Mouse (Mus musculus) brown adipose tissue, adult 24 weeks (tissue): Measurements from ENCODE around the gene Ss18l1. TPM values are rescaled to one million over a fixed set of nuclear protein-coding genes. Genes with fewer than 3 reads are reported as not detected.

Source experiments
- H3K27ac ChIP-seq: fragments of 200-500 bp; replicated peaks from 2 replicates; pipeline ENCODE4 v1.5.1; 2012; ENCODE audit warnings: low read depth, mild to moderate bottlenecking, low read length
- H3K4me1 ChIP-seq: fragments of 200-500 bp; 2 replicates; pipeline ENCODE4 v1.6.1; 2012; ENCODE audit warnings: low read length, mixed read lengths; ENCODE audit not compliant: control insufficient read depth, insufficient read depth, insufficient read length
- H3K4me3 ChIP-seq: fragments of 200-500 bp; 2 replicates; pipeline ENCODE4 v1.5.1; 2012; ENCODE audit warnings: low read depth, mild to moderate bottlenecking, low read length, moderate library complexity; ENCODE audit not compliant: insufficient read depth
- polyA plus RNA-seq: library from polyadenylated mRNA; stranded (reverse); fragments of >200 nt; gene quantifications from 2 replicates; pipeline ENCODE4 v1.2.4, GENCODE M21; 2012; ENCODE audit not compliant: missing spikeins, insufficient read depth, insufficient read length

The Ss18l1 gene
- polyA plus RNA-seq, 1 experiment, result 1.5 TPM

DNA sequence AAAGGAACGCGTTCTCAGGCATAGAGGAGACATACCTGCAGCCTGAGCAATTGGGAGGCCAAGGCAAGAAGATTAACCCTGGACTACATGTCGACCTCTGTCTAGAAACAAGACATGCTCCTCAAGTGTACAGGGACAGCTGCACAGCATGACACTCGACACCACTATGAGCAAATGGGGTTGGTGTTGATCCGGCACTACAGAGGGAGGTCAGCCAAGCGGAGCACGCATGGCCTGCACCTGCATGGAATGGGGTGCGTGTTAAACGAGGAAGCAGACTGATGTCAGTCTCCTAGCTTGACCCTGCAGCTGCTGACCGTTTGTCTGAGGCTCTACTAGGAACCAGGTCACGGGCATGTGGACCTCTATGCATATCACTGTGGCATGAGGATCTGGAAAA, 48.0 kb downstream of the Ss18l1 start:
- no peak overlapping the region for H3K4me3 ChIP-seq
- no peak overlapping the region for H3K27ac ChIP-seq
- no peaks in the 10 kb centered on the region for H3K4me1 ChIP-seq

DNA sequence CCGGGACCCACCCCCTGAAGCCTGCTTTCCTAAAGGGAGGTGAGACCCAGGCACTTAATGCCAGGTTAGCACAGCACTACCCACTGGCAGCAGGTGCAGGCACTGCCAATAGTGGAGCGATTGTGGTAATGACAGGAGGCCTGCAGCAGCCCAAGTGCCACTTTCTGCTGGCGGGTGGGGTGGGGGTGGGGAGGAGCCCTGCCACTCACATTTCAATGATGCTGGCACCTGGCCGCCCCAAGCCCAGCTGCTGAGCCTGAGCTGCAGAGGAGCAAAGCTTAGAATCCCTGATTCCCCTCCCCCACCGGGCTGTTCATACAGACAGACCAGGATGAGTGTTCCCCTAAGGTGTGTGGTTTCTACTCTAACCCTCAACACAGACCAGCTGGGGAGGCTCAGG, 53.4 kb downstream of the Ss18l1 start:
- Histone ChIP-seq H3K27ac (no peak overlapping the region), H3K4me1 (no peaks in the 10 kb centered on the region), H3K4me3 (no peak overlapping the region)

DNA sequence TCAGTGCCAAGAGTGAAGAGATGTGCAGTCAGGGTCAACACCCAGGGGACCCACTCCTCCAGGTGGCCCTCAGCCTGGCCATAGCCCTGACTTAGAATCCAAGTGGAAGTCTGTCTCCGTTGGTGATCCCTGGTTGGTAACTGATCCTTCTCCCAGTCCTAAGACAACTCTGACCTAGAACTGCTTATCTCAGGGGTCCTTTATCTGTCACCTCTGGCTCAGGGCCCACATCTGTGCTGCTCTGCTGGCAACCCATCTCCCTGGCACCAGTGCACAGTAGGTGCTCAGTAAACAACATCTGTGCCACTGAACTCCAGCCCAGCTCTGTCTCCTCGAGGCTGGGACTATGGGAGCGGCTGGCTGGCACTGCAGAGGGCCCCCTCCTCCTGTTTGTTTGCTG, 55.3 kb downstream of the Ss18l1 start:
- no peaks in the 10 kb centered on the region for H3K4me1 ChIP-seq
- H3K4me3 ChIP-seq, result no peak overlapping the region
- no peak overlapping the region for H3K27ac ChIP-seq

DNA sequence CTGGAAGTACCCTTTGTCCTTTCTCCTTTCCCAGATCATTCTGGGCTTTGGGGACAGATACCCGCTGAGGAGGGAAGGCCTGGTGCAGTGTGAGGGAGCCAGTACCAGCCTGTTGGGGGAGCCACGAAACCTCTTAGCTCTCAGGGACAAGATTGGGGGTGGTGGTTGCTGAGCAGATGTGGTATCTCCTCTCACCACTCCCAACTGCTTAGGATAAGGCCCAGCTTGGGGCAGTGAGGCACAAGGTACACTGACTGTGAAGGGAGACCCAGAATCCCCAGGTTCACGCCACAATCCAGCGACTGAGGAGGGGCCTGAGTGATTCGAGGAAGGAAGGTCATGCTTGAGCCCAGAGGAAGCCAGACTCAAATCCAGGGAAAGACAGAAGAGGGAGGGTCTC, 55.9 kb downstream of the Ss18l1 start:
- H3K4me3 ChIP-seq, result no peak overlapping the region
- no peaks in the 10 kb centered on the region for H3K4me1 ChIP-seq
- H3K27ac ChIP-seq, result no peak overlapping the region

DNA sequence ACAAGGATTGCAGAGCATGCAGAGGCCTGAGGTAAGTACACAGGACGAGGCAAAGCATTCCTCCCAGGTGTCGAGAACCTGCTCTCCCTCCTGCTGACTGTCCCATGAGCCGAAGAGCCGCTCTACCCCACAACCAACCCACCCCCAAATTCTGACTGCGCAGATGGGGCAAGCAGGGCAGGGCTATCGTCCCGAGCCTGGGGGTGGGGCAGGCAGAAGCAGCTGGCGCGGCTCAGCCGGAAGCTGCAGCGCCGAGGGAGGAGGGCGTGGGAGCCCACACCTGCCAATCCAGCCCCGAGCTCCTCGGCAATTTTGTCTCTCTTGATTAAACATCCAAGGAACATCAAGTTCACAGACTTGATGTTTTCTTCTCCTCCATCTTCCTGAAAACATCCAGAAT, 57.2 kb downstream of the Ss18l1 start:
- Histone ChIP-seq H3K4me1 (peaks cover 5% of the 10 kb centered on the region; the same call in 1 of the 2 replicates), H3K27ac (no peak overlapping the region), H3K4me3 (no peak overlapping the region)

DNA sequence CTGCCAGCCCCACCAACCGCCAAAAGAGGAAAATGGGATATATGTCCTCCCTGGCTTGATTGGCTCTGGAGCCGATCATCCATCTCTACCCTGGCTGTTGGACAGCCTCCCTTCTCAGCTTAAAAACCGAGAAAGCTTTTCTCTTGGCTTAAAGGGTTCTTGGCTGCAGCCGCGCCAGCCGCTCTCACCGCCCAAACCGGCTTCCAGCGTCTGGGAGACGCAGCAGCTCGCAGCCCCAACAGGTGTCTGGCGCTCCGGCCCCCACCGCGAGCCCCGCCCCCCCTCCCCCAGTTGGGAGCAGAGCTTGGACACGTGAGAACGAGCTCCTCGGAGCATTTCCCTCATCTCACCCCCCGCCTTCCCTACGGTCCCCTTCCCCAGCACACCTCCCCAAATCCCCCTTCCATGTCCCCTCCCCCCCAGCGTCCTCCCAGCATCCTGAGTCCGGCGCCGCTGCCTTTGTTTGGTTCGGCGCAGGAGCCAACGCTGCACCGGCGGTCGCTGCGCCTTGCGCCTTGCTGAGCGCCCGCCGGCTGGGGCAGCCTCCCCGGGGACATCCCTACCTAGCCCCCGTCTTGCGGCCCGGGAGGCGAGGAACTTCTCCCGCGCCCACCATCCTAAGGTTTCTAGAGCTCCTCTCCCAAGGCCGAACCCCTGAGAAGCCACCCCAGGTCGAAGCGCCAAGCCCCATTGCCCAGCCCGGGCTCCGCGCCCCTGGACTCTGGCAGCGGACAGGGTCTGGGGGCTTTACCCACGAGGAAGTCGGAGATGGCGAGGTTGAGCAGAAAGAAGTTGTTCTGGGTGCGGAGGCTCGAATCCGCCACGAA, 61.1 kb downstream of the Ss18l1 start:
- peaks cover 5% of the 10 kb centered on the region; the same call in 1 of the 2 replicates for H3K4me1 ChIP-seq
- H3K27ac ChIP-seq, result no peak overlapping the region
- peak overlapping the region; percentile 49; the same call in 1 of the 2 replicates for H3K4me3 ChIP-seq

DNA sequence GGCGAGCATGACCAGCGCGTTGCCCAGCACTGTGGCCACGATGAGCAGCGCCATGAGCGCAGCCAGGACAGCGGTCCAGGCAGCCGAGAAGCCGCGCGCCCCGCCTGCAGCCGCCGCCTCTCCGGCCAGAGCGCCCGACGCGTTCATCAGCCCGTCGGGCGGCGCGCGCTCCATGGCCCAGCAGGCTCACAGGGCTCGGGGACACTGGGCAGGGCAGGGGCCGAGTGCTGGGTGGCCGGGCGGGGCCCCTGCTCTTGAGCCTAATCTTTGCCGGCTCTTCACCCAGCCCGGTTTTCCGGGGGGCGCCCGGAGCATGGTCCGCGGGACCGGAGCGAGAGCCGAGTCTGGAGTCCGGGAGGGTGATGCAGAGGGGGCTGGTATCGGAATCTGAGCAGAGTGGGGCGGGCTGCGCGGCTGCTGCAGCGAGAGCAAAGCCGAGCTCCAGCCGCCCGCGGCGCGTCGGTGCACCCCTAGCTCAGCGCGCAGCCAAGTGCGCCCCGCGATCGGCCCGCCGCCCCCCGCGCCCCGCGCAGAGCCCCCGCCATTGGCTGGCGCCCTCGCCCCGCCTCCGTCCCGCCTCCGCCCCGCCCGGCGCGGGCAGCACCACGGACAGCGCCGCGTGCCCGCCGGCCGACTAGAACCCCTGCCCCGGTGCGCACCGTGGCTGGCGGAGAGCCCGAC, 61.8 kb downstream of the Ss18l1 start, which contains the start of gene Hrh3:
Hrh3 (minus strand) TSS at position 511 of the 681 bp plus-strand sequence.
- Histone ChIP-seq H3K27ac (no peak within 1 kb of the TSS), H3K4me1 (peaks cover 5% of the 10 kb centered on the region; the same call in 1 of the 2 replicates), H3K4me3 (peak within 1 kb of the TSS; percentile 49)

DNA sequence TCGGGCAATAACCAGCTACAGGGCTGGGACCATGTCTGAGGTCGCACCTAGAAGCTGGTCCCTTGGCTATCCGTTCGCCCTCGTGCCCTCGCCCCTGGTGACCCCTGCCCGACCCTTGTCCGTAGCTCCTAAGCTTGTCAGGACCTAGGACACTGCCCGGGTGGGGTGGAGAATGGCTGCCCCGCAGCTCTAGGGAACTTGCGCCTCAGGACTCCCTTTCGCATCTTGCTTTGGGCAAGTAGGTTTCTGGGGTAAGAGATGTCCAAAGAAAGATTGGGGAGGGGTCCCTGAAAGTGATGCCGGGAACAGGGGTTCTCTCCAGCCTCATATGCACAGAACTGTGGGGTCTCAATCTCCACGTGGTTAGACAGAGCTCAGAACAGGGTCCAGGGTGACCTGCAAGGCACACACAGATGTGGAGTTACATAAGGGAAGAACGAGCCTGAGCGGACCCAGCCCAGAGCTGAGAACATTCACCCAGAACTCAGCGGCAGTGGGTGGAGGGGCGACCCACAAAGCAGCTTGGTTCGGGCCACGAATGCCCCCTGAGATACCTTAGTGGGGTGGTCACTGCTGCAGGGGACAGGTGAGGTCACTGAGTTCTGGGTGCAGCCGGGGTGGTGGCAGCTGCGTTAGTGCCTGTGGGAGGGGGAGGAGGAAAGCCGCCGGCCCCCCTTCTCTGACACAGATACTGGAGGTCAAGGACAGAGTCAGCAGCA, 62.5 kb downstream of the Ss18l1 start:
- peaks cover 5% of the 10 kb centered on the region; the same call in 1 of the 2 replicates for H3K4me1 ChIP-seq
- no peak overlapping the region for H3K27ac ChIP-seq
- peak overlapping the region; percentile 30; the same call in 1 of the 2 replicates for H3K4me3 ChIP-seq

DNA sequence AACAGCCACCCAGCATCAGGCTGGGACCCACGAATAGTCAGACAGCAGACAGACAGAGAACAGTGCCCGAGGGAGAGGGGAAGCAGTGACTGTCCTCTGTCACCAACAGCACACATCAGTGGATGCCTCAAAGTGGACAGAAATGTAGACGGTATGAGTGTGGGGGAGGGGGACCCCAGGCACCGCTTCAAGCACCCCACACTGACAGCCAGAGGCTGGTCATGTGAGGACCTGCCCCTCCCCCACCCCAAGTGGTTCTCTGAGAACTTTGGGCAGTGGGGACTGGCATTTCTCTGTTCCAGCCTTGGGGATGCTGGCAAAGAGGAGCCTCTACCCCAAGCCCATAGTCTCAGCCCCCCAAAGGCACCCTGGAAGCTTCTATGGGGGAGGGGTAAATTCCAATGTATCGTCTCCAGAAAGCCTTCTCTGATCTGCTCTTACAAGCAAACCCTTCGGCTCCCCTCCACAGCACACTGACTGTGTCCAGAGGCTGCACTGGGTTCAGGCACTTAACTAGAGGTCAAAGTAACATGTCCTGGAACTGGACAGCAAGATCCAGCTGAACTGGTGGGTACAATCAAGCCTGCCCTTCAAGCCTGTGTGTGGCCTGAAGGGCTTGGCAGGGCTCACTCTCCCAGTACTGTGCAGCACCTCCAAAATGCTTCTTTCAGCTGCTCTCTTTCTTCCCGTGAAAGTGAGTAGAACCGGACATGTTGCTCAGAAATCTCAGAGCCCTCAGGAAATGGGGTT, 63.3 kb downstream of the Ss18l1 start:
- Histone ChIP-seq H3K4me1 (peaks cover 5% of the 10 kb centered on the region; the same call in 1 of the 2 replicates), H3K4me3 (no peak overlapping the region), H3K27ac (no peak overlapping the region)

DNA sequence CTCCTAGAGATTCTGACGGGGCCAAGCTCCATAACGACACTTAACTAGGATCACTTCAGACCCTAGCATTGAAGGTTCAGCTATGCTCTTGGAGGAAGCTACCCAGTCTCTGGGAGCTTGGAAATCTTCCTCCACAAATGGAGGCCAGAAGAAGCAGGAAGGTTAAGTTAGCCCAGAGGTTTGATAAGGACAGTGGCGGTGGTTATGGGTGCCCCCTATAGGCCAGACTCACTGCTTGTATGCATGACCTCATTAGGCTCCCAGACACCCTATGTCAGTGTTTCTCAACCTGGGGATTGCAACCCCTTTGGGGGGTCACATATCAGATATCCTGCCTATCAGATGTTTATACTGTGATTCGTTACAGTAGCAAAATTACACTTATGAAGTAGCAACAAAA, 64.8 kb downstream of the Ss18l1 start:
- Histone ChIP-seq H3K4me3 (no peak overlapping the region), H3K27ac (no peak overlapping the region), H3K4me1 (peaks cover 5% of the 10 kb centered on the region; the same call in 1 of the 2 replicates)

DNA sequence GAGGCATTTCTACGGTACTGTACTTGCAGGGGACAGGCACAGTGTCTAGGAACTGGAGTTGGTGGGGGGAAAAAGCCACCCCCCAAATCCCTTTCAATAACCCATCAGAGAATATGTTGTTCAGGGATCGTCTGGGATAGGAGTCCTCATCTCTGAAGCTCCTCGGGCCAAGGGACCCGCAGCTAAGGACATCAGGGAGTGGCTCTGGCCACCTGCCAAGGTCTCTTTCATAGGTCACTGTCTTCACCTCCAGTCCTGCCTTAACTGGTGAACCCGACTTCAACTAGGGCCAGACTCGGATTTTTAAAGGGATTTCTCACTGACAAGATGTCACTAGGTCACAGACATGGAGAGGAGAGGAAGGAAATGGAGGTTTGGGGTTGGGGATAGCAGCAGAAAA, 66.0 kb downstream of the Ss18l1 start:
- Histone ChIP-seq H3K27ac (no peak overlapping the region), H3K4me3 (no peak overlapping the region), H3K4me1 (peaks cover 5% of the 10 kb centered on the region; the same call in 1 of the 2 replicates)

DNA sequence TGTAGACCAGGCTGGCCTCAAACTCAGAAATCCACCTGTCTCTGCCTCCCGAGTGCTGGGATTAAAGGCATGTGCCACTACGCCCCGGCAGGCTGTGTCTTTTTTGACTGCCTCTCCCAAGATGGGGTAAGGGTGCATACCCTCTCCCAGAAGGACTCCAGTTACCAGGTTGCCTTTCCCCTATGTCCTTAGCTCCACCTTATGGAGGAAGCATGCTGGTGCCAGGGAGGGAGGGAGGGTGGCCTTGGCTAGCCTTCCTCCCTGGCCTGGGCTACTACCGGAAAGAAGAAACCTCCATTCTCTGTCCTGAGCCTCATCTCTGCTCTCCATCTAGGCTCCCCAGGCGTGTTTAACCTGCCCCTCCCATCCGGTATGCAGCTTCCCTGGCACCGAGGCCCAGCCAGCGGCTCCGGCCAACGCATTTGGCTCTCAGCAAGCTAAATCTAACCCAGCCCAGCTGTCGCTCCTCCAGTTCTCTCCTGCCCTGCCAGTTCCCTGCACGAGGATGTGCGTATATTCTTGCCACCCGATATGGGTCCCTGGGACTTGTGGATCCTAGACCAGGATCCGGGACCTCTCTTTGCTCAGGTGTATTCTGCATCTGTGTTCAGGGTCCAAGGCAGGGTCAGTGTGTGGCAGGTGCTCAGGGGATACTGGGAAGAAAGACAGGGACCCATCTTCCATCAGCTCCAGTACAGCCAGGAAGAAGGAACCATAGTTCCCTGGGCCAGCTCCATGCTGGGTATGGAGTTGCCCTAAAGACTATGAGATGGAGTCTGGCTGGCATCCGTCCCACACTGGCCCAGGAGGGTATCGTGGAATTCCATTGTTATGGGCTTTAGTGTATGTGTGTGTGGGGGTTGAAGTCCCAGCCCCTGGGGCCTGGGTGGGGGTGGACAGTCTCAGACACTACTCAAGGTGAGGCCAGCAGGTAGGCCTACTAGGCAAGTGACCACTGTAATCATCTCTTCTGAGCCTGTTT, 71.9 kb downstream of the Ss18l1 start:
- Histone ChIP-seq H3K4me1 (peaks cover 7% of the 10 kb centered on the region), H3K27ac (no peak overlapping the region), H3K4me3 (no peak overlapping the region)

DNA sequence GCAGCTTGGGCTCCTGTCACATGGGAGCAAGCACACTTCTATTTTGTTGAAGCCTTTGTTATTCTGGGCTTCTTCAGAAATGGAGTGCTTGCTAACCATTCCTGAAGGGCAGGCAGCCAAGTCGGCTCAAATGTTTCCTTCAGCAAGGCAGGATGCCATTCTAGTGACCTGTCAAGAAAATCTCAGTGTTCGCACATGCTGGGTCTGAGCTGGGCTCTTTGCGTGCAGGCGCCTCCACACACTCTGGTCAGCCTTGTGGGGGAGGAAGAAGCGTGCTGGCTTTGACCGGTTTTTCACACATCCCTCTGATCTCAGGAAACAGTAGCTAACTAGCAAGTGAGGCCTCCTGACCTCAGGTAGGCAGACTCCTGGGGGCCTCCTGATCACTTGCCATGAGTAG, 73.0 kb downstream of the Ss18l1 start:
- no peak overlapping the region for H3K4me3 ChIP-seq
- H3K27ac ChIP-seq, result no peak overlapping the region
- H3K4me1 ChIP-seq, result peaks cover 11% of the 10 kb centered on the region

DNA sequence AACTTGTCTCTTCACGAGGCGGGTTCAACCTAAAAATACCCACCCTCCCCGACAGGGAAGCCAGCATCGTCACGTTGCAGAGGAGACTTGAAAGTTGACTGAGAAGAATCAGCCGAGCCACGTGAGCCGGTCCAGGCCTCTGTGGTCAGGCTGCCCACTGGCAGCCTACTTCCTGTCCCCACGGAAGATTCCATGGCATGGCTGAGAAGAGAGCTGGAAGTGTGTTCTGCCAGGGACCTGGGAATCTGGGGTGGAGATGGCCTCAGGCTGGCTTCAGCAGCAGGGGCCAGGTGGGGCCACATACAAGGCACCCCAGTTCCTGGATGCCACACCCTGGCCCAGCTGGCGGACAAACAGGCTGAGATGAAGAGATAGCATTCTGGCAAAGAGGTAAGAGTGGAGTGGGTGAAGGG, 73.8 kb downstream of the Ss18l1 start:
- Histone ChIP-seq H3K4me1 (peaks cover 11% of the 10 kb centered on the region), H3K27ac (no peak overlapping the region), H3K4me3 (no peak overlapping the region)
